Mouse (Mus musculus) MEL (cell line): ENCODE measurements around the gene Msantd2. TPM values are rescaled to one million over a fixed set of nuclear protein-coding genes. Genes with fewer than 3 reads are reported as not detected.

ENCODE experiments used
- DNase-seq: peaks from one replicate; pipeline ENCODE4 v3.0.0; 2011; ENCODE audit warnings: low read depth, low spot score
- H3K27ac ChIP-seq: 2 replicates; pipeline ENCODE4 v1.5.1; 2012; ENCODE audit warnings: low read depth, mild to moderate bottlenecking, control low read depth, low read length, moderate library complexity; ENCODE audit not compliant: control insufficient read depth
- H3K27me3 ChIP-seq, 2 experiments: fragments of 150-350 bp in 1 of 2; sonication (generic) in 1 of 2; 2 replicates each; pipeline ENCODE4 v1.6.1; 2012; ENCODE audit warnings: low read length in 2 of 2, mild to moderate bottlenecking in 2 of 2, improper control_type of control experiment in 1 of 2, moderate library complexity in 1 of 2; ENCODE audit not compliant: insufficient read depth in 2 of 2, control insufficient read depth in 1 of 2
- H3K36me3 ChIP-seq, 2 experiments: 2 replicates each; pipeline ENCODE4 v1.6.1; 2012 to 2014; ENCODE audit warnings: low read length in 2 of 2, improper control_type of control experiment in 1 of 2, inconsistent platforms in 1 of 2, mild to moderate bottlenecking in 1 of 2; ENCODE audit not compliant: insufficient read depth in 2 of 2, control insufficient read depth in 1 of 2
- H3K4me1 ChIP-seq, 2 experiments: fragments of 150-350 bp in 1 of 2; sonication (generic) in 1 of 2; 2 replicates each; pipeline ENCODE4 v1.6.1; 2012; ENCODE audit warnings: low read length in 2 of 2, improper control_type of control experiment in 1 of 2, mild to moderate bottlenecking in 1 of 2; ENCODE audit not compliant: insufficient read depth in 2 of 2, control insufficient read depth in 1 of 2
- H3K4me3 ChIP-seq, 2 experiments: fragments of 150-350 bp in 1 of 2; sonication (generic) in 1 of 2; 2 replicates each; pipeline ENCODE4 v1.5.1; 2012; ENCODE audit warnings: low read depth in 2 of 2, low read length in 2 of 2, mild to moderate bottlenecking in 2 of 2, moderate library complexity in 2 of 2, control low read depth in 1 of 2, improper control_type of control experiment in 1 of 2; ENCODE audit not compliant: control insufficient read depth in 1 of 2, insufficient read depth in 1 of 2
- H3K79me2 ChIP-seq: 2 replicates; pipeline ENCODE4 v1.6.1; 2012; ENCODE audit warnings: mild to moderate bottlenecking, low read length, moderate library complexity; ENCODE audit not compliant: control insufficient read depth, poor library complexity, insufficient read depth
- H3K9ac ChIP-seq: 2 replicates; pipeline ENCODE4 v1.6.1; 2012; ENCODE audit warnings: low read depth, mild to moderate bottlenecking, control low read depth, low read length, moderate library complexity; ENCODE audit not compliant: control insufficient read depth, poor library complexity, severe bottlenecking
- H3K9me3 ChIP-seq: fragments of 150-350 bp; sonication (generic); replicated peaks from 2 replicates; pipeline ENCODE4 v1.6.1; 2012; ENCODE audit warnings: mild to moderate bottlenecking, low read length, improper control_type of control experiment, moderate library complexity; ENCODE audit not compliant: insufficient read depth
- BHLHE40 ChIP-seq: IDR thresholded peaks from 2 replicates; pipeline ENCODE4 v1.6.1; 2012; ENCODE audit warnings: low read depth, mild to moderate bottlenecking, inconsistent platforms, low read length, improper control_type of control experiment, borderline replicate concordance
- CHD1 ChIP-seq: IDR thresholded peaks from 2 replicates; pipeline ENCODE4 v1.6.1; 2012; ENCODE audit warnings: low read depth, mild to moderate bottlenecking, inconsistent platforms, low read length, improper control_type of control experiment
- CTCF ChIP-seq, 3 experiments: IDR thresholded peaks in 2 of 3; conservative IDR thresholded peaks in 1 of 3; 2 replicates each; pipeline ENCODE4 v1.5.1; 2011 to 2012; ENCODE audit warnings: low read length in 3 of 3, low read depth in 2 of 3, mild to moderate bottlenecking in 2 of 3, improper control_type of control experiment in 1 of 3, inconsistent platforms in 1 of 3, mixed read lengths in 1 of 3, moderate library complexity in 1 of 3; ENCODE audit not compliant: control insufficient read depth in 1 of 3, insufficient read depth in 1 of 3, poor library complexity in 1 of 3, severe bottlenecking in 1 of 3
- E2F4 ChIP-seq: IDR thresholded peaks from 2 replicates; pipeline ENCODE4 v1.6.1; 2011; ENCODE audit warnings: low read depth, low read length, improper control_type of control experiment, borderline replicate concordance
- ETS1 ChIP-seq: IDR thresholded peaks from 2 replicates; pipeline ENCODE4 v1.6.1; 2012; ENCODE audit warnings: low read depth, mild to moderate bottlenecking, inconsistent platforms, low read length, improper control_type of control experiment, moderate library complexity
- GABPA ChIP-seq: IDR thresholded peaks from 2 replicates; pipeline ENCODE4 v1.6.1; 2012; ENCODE audit warnings: low read depth, mild to moderate bottlenecking, inconsistent platforms, low read length, improper control_type of control experiment, moderate library complexity
- HCFC1 ChIP-seq: IDR thresholded peaks from 2 replicates; pipeline ENCODE4 v1.6.1; 2012; ENCODE audit warnings: low read depth, mild to moderate bottlenecking, inconsistent platforms, low read length, improper control_type of control experiment, moderate library complexity
- KAT2A ChIP-seq: conservative IDR thresholded peaks from 2 replicates; pipeline ENCODE4 v1.6.1; 2012; ENCODE audit warnings: low read depth, low read length, improper control_type of control experiment, inconsistent platforms
- MAFK ChIP-seq: IDR thresholded peaks from 2 replicates; pipeline ENCODE4 v1.6.1; 2011; ENCODE audit warnings: low read depth, mild to moderate bottlenecking, low read length, improper control_type of control experiment, borderline replicate concordance
- MAZ ChIP-seq: IDR thresholded peaks from 2 replicates; pipeline ENCODE4 v1.6.1; 2012; ENCODE audit warnings: low read depth, mild to moderate bottlenecking, inconsistent platforms, low read length, improper control_type of control experiment
- MXI1 ChIP-seq: IDR thresholded peaks from 2 replicates; pipeline ENCODE4 v1.6.1; 2011; ENCODE audit warnings: mild to moderate bottlenecking, low read depth, low read length, improper control_type of control experiment
- MYB ChIP-seq: IDR thresholded peaks from 2 replicates; pipeline ENCODE4 v1.6.1; 2011; ENCODE audit warnings: mild to moderate bottlenecking, low read depth, low read length, improper control_type of control experiment
- MYC ChIP-seq: IDR thresholded peaks from 2 replicates; pipeline ENCODE4 v1.6.1; 2011; ENCODE audit warnings: low read depth, mild to moderate bottlenecking, low read length, improper control_type of control experiment, moderate library complexity
- POLR2A ChIP-seq, 2 experiments: IDR thresholded peaks; 2 replicates each; pipeline ENCODE4 v1.6.1; 2011 to 2012; ENCODE audit warnings: low read length in 2 of 2, mild to moderate bottlenecking in 2 of 2, control low read depth in 1 of 2, improper control_type of control experiment in 1 of 2, low read depth in 1 of 2, moderate library complexity in 1 of 2; ENCODE audit not compliant: control insufficient read depth in 1 of 2, insufficient read depth in 1 of 2, poor library complexity in 1 of 2
- SMC3 ChIP-seq: IDR thresholded peaks from 2 replicates; pipeline ENCODE4 v1.6.1; 2011; ENCODE audit warnings: low read depth, low read length, improper control_type of control experiment
- UBTF ChIP-seq: IDR thresholded peaks from 2 replicates; pipeline ENCODE4 v1.6.1; 2012; ENCODE audit warnings: low read depth, mild to moderate bottlenecking, inconsistent platforms, low read length, improper control_type of control experiment, moderate library complexity, borderline replicate concordance; ENCODE audit not compliant: insufficient read depth
- ZMIZ1 ChIP-seq: IDR thresholded peaks from 2 replicates; pipeline ENCODE4 v1.6.1; 2012; ENCODE audit warnings: low read depth, mild to moderate bottlenecking, inconsistent platforms, low read length, improper control_type of control experiment, moderate library complexity
- polyA plus RNA-seq, 2 experiments: library from polyadenylated mRNA; stranded (reverse) in 1 of 2; unstranded in 1 of 2; fragments of >175 nt in 1 of 2; fragments of >200 nt in 1 of 2; gene quantifications; 2 replicates each; pipeline versions ENCODE4 v1.2.1 to v1.2.4; 2012; ENCODE audit warnings: low replicate concordance in 2 of 2, low read depth in 1 of 2; ENCODE audit not compliant: insufficient read length in 2 of 2, insufficient read depth in 1 of 2, missing spikeins in 1 of 2
- total RNA-seq: library from RNA; depleted of rRNA; stranded (reverse); fragments of 300-350 nt; gene quantifications from 2 replicates; pipeline ENCODE4 v1.2.3, GENCODE M21; 2012

Msantd2 gene
- total and polyA plus RNA-seq, 3 experiments: 15.5 to 26.2 TPM; not detected in 1

- no peak for DNase-seq
- H3K9me3 ChIP-seq: no peaks in the 10 kb centered on the region
- H3K79me2 ChIP-seq: no peaks in the 10 kb centered on the region
- no peaks in the 10 kb centered on the region for H3K4me1 ChIP-seq
- H3K9ac ChIP-seq: no peak overlapping the region
- TF ChIP-seq BHLHE40 (no peak), MAFK (no peak), MXI1 (no peak), UBTF (no peak), POLR2A (IDR thresholded peaks at IDR 0.05; ENCODE audit: control insufficient read depth in 1 of 2, insufficient read depth in 1 of 2, low read depth in 1 of 2, low read length in 2 of 2, poor library complexity in 1 of 2) (no peak), SMC3 (no peak)
- TF ChIP-seq, all 39 proteins: peak for 0
- Histone ChIP-seq H3K36me3 (no peaks in the 10 kb centered on the region; a peak in 1 of 4 replicates), H3K27ac (no peak overlapping the region), H3K27me3 (peaks cover 9 to 16% of the 10 kb centered on the region in 2 experiments), H3K4me3 (no peak overlapping the region)
Observed at GRCm38 (mm10) chr9:37457151-37457550, 32.0 kb upstream of the Msantd2 start.

GRCm38 (mm10) chr9:37459665-37460042, 29.5 kb upstream of the Msantd2 start:
- TF ChIP-seq ETS1 (no peak), GABPA (no peak), HCFC1 (no peak), MAZ (no peak), MYB (no peak), ZMIZ1 (no peak), CTCF (IDR thresholded peaks at IDR 0.05 in 2 of 3, conservative IDR thresholded peaks at IDR 0.05 in 1 of 3; ENCODE audit: control insufficient read depth in 1 of 3, insufficient read depth in 1 of 3, low read depth in 2 of 3, low read length in 3 of 3, poor library complexity in 1 of 3, severe bottlenecking in 1 of 3) (no peak), E2F4 (no peak), CHD1 (no peak), MYC (no peak), KAT2A (no peak)
- Histone ChIP-seq H3K79me2 (no peaks in the 10 kb centered on the region), H3K36me3 (no peaks in the 10 kb centered on the region; a peak in 1 of 4 replicates), H3K9ac (no peak overlapping the region), H3K4me3 (no peak overlapping the region), H3K27ac (no peak overlapping the region), H3K9me3 (no peaks in the 10 kb centered on the region), H3K27me3 (peaks cover 3 to 5% of the 10 kb centered on the region in 2 experiments), H3K4me1 (no peaks in the 10 kb centered on the region)
- no peak for DNase-seq
